Mouse (Mus musculus) E14TG2a.4 (cell line): Measurements from ENCODE around the gene Usp15.

Experiments used
- CTCF ChIP-seq: conservative IDR thresholded peaks from 2 replicates; pipeline ENCODE4 v1.5.1; 2014; ENCODE audit warnings: low read length
- NANOG ChIP-seq: IDR thresholded peaks from 2 replicates; pipeline ENCODE4 v1.6.1; 2014; ENCODE audit warnings: borderline replicate concordance, low read length, mixed read lengths

GRCm38 (mm10) chr10:123100584-123100983 lies 96.2 kb downstream of the Usp15 start:
- TF ChIP-seq CTCF: no peak
- no peak for TF ChIP-seq NANOG
